Comparison of ENCODE assay signal across 19 mouse cellular contexts in the genomic region with DNA sequence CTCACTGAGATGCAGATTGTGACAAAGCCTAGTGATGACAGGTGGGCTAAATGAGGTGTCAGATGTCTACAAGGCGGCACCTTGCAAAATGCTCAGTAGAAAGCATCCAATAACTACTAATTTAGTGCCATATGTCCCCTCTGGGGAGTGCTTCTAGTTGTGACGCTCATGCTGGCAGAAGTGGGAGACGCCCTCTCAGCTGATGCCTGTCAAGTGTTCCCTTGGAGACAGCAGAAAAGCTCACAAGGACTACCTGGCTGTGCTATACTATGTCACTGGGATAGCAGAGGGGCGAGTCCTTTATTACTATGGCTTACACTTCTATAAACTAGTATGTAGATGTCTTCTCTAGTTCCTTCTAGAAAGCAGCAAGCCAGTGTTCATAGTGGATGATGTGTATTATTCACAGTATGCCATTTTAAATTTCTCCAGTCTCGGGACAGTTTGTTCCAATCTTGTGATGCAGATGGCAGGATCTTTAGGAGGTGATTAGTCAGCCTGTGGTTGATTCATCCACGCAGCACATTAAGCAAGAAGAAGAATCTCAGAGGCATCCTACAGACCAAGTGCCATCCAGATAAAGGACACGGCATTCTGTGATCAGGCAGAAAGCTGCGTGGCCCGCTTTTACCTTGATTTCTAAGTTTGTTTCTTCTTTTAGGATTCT. TPM values are rescaled to one million over a fixed set of nuclear protein-coding genes. Genes with fewer than 3 reads are reported as not detected.
DNase-seq lines count a peak whose midpoint lies in the region; ATAC-seq and TF ChIP-seq lines count a peak whose summit lies in the region.
"Had no signal": no experiment of that assay in that cellular context is flagged by ENCODE, and none has a peak within 500 bp of the region (broad histone marks: within the 10 kb centered on the region; RNA-seq: fewer than 3 reads in every experiment).

No protein-coding gene starts in this region.

- no peaks in the 10 kb centered on the region for H3K36me3 ChIP-seq in forebrain, embryonic 16.5 days (ENCODE audit: control insufficient read depth, insufficient read depth)
- H3K36me3 ChIP-seq: embryonic facial prominence, embryonic 12.5 days; limb, embryonic 15.5 days; midbrain, embryonic 12.5 days had no signal

- no peak for TF ChIP-seq POLR2A in bone marrow macrophage, adult 2 months (IDR thresholded peaks at IDR 0.05; ENCODE audit: borderline replicate concordance, low read depth, low read length)

- peak; percentile 65; the same call in 1 of the 2 replicates for ATAC-seq in forebrain, embryonic 16.5 days
- ATAC-seq: activated CD4-positive, CD25-positive, alpha-beta regulatory T cell, adult 4 months; liver, postnatal 0 days had no signal

- peaks cover 52% of the 10 kb centered on the region for H3K4me1 ChIP-seq in bone marrow macrophage, adult 2 months (ENCODE audit: control insufficient read depth, insufficient read depth, low read length)
- 0 out of 2 replicates have a peak, but pooled peaks cover 3% of the 10 kb centered on the region for H3K4me1 ChIP-seq in forebrain, embryonic 16.5 days (replicated peaks; ENCODE audit: control insufficient read depth, insufficient read depth, low read length)
- H3K4me1 ChIP-seq: midbrain, embryonic 12.5 days had no signal

- no peak overlapping the region for H3K4me3 ChIP-seq in left cerebral cortex, adult 2 months
- no peak overlapping the region for H3K4me3 ChIP-seq in bone marrow macrophage, adult 2 months (ENCODE audit: insufficient read depth, low read length)
- H3K4me3 ChIP-seq in forebrain, embryonic 16.5 days (replicated peaks; ENCODE audit: low read length), result no peak overlapping the region
- H3K4me3 ChIP-seq: embryonic facial prominence, embryonic 12.5 days; heart, embryonic 12.5 days; limb, embryonic 15.5 days; midbrain, embryonic 12.5 days; myocyte had no signal

- H3K9me3 ChIP-seq in forebrain, embryonic 16.5 days (ENCODE audit: control insufficient read depth, low read length), result no peaks in the 10 kb centered on the region
- H3K9me3 ChIP-seq: embryonic facial prominence, embryonic 12.5 days; heart, embryonic 12.5 days; limb, embryonic 15.5 days; midbrain, embryonic 12.5 days had no signal

- H3K9ac ChIP-seq in forebrain, embryonic 16.5 days (replicated peaks; ENCODE audit: low read depth, low read length), result no peak overlapping the region
- H3K9ac ChIP-seq: embryonic facial prominence, embryonic 12.5 days; heart, embryonic 12.5 days; limb, embryonic 15.5 days; liver, postnatal 0 days; midbrain, embryonic 12.5 days had no signal

- no peak for TF ChIP-seq CTCF in left cerebral cortex, adult 2 months (IDR thresholded peaks at IDR 0.05)
- TF ChIP-seq CTCF in bone marrow macrophage, adult 2 months (IDR thresholded peaks at IDR 0.05; ENCODE audit: low read depth, low read length), result no peak

- peak overlapping the region; percentile 24; the same call in 1 of the 2 replicates for H3K27ac ChIP-seq in left cerebral cortex, adult 2 months
- H3K27ac ChIP-seq in bone marrow macrophage, adult 2 months (ENCODE audit: insufficient read depth, low read depth, low read length), result peak overlapping the region; percentile 46
- no peak overlapping the region for H3K27ac ChIP-seq in forebrain, embryonic 16.5 days (ENCODE audit: low read length)
- H3K27ac ChIP-seq: embryonic facial prominence, embryonic 12.5 days; kidney, postnatal 0 days; limb, embryonic 15.5 days; midbrain, embryonic 12.5 days had no signal

- H3K4me2 ChIP-seq in forebrain, embryonic 16.5 days (ENCODE audit: low read length), result no peak overlapping the region
- H3K4me2 ChIP-seq: embryonic facial prominence, embryonic 12.5 days; heart, embryonic 12.5 days; limb, embryonic 15.5 days; midbrain, embryonic 12.5 days had no signal

- H3K27me3 ChIP-seq in forebrain, embryonic 16.5 days (replicated peaks; ENCODE audit: control insufficient read depth, insufficient read depth, low read length), result no peaks in the 10 kb centered on the region
- H3K27me3 ChIP-seq: embryonic facial prominence, embryonic 12.5 days; heart, embryonic 12.5 days; limb, embryonic 15.5 days; midbrain, embryonic 12.5 days had no signal

- no peak for DNase-seq in left cerebral cortex, adult 2 months (ENCODE audit: extremely low spot score in 1 of 2, low spot score in 2 of 2)
- DNase-seq in left cerebral cortex, postnatal 10 days (ENCODE audit: extremely low spot score in 1 of 2, low spot score in 2 of 2), result no peak
- peak; percentile 56 to 76 for DNase-seq in layer of hippocampus, postnatal 14 days (ENCODE audit: low spot score in 2 of 2)
- no peak for DNase-seq in thymus, postnatal 10 days (ENCODE audit: low spot score in 2 of 2)
- DNase-seq in urinary bladder, postnatal 25 days (ENCODE audit: low spot score), result no peak
- DNase-seq: adrenal gland, postnatal 25 days; cerebellum, postnatal 25 days; gastrocnemius, postnatal 25 days; liver, postnatal 0 days; lung, postnatal 4 days had no signal

- intact Hi-C loops in left cerebral cortex, adult 2 months (cut with DNase I), result no loop called here
- intact Hi-C loops in left cerebral cortex, postnatal 10 days (cut with DNase I), result loop anchor here (10.0 kb wide), 1 partner anchor 1842 kb away; no protein-coding TSS in a partner anchor

- WGBS in forebrain, embryonic 16.5 days, result 81% methylated on average over 9 of the region's 9 CpGs

RNA-seq across cellular contexts. Expression of gene Gnptab, which starts 13.4 kb away (rescaled TPM):
- 10 to 100 TPM; 66.9 to 73.3 TPM for total RNA-seq in left cerebral cortex, adult 2 months (2021)
- total RNA-seq in left cerebral cortex, postnatal 10 days (2021), result 100 to 1,000 TPM; 101 to 102 TPM
- 22.9 and 26.8 TPM in 2 replicates for polyA plus RNA-seq in bone marrow macrophage, adult 2 months (2012; ENCODE audit: insufficient read depth, insufficient read length, missing spikeins)
- polyA plus RNA-seq in forebrain, embryonic 16.5 days (2015; fragmentation: Nextera tagmentation; extraction: Ambion mirVana), result 17.8 and 18.4 TPM in 2 replicates
- total RNA-seq in layer of hippocampus, postnatal 14 days (2021), result 10 to 100 TPM; 83.8 to 96.8 TPM

RNA-seq across cellular contexts. Expression of gene Dram1, which starts 13.4 kb away (rescaled TPM):
- 1 to 10 TPM; 1.1 to 1.2 TPM for total RNA-seq in left cerebral cortex, adult 2 months (2021)
- 1 to 10 TPM in 1 of 2 experiments, under 1 TPM in 1; 0.94 to 1.6 TPM for total RNA-seq in left cerebral cortex, postnatal 10 days (2021)
- polyA plus RNA-seq in bone marrow macrophage, adult 2 months (2012; ENCODE audit: insufficient read depth, insufficient read length, missing spikeins), result 76.0 and 77.0 TPM in 2 replicates
- 0.70 and 0.72 TPM in 2 replicates for polyA plus RNA-seq in forebrain, embryonic 16.5 days (2015; fragmentation: Nextera tagmentation; extraction: Ambion mirVana)
- total RNA-seq in layer of hippocampus, postnatal 14 days (2021), result 1 to 10 TPM; 1.5 to 1.6 TPM

Comparison
In these comparisons a context has a peak if more than half of its experiments do, and no peak if none do; other contexts are left out.
1. DNase-seq: peak in layer of hippocampus, postnatal 14 days (2 of 2); none in left cerebral cortex, adult 2 months (0 of 2), left cerebral cortex, postnatal 10 days (0 of 2), thymus, postnatal 10 days (0 of 2) and urinary bladder, postnatal 25 days (single experiment).